Mouse (Mus musculus) heart, adult 2 months (tissue): ENCODE data around the gene Snx12.

Experiments
- CTCF ChIP-seq: fragments of 200-600 bp; IDR thresholded peaks from 2 replicates; pipeline ENCODE4 v1.8.1; 2022; ENCODE audit warnings: antibody characterized with exemption, mild to moderate bottlenecking, moderate library complexity
- POLR2A ChIP-seq: fragments of 200-500 bp; IDR thresholded peaks from 2 replicates; pipeline ENCODE4 v1.6.1; 2011; ENCODE audit warnings: mild to moderate bottlenecking, low read depth, low read length, control low read depth; ENCODE audit not compliant: insufficient read depth

- no peak for TF ChIP-seq CTCF
- no peak for TF ChIP-seq POLR2A
These were observed 416 bp upstream of the Snx12 start for GRCm38 (mm10) chrX:101222796-101223162.
